Mouse (Mus musculus): ENCODE results near the gene Cdc37l1. TPM values are rescaled to one million over a fixed set of nuclear protein-coding genes. Genes with fewer than 3 reads are reported as not detected.

The Cdc37l1 gene
- 29.3 and 42.7 TPM in 2 replicates for polyA plus RNA-seq (2012; rRNA removed)

DNA sequence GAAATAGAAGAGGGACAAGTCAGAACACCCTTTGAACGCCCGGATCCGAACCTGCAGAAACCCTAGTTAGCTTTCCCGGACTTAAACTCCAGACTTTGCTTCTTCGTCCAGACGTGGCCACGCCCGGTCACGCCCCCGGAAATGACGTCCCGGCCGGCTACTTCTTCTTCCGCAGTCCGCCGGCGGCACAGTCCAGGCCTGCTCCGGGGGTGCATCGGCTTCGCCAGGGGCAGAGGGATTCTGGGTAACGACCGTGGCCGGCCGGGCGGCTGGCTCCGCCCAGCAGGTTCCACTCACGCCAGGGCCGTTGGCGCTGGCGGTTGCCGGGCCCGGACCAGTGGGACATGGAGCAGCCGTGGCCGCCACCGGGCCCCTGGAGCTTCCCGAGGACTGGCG lies at the start of gene Cdc37l1:
Gene Cdc37l1 (plus strand): TSS at position 159 of the 396 bp plus-strand sequence.

DNA sequence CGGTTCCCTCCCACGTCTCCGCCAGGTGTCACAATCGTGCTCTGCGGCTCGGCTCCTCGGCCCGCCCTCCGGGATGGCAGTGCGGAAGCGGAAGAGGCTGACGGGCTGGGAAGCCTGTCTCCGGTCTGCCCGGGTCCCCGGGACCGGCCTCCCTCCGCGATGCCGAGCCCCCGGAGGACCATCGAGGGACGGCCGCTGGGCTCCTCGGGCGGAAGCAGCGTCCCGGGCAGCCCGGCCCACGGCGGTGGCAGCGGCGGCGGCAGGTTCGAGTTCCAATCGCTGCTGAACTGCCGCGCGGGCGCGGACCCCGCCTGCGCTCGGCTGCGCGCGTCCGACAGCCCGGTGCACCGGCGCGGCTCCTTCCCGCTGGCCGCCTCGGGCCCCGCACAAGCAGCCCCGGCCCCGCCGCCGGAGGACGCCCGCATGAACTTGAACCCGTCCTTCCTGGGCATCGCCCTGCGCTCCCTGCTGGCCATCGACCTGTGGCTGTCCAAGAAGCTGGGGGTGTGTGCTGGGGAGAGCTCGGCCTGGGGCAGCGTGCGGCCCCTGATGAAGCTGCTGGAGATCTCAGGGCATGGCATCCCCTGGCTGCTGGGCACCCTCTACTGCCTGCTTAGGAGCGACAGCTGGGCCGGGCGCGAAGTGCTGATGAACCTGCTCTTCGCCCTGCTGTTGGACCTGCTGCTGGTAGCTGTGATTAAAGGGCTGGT lies 26.2 kb upstream of the Cdc37l1 start, which contains the start of gene Plpp6:
Gene Plpp6 (plus strand): TSS at position 112 of the 710 bp plus-strand sequence.

DNA sequence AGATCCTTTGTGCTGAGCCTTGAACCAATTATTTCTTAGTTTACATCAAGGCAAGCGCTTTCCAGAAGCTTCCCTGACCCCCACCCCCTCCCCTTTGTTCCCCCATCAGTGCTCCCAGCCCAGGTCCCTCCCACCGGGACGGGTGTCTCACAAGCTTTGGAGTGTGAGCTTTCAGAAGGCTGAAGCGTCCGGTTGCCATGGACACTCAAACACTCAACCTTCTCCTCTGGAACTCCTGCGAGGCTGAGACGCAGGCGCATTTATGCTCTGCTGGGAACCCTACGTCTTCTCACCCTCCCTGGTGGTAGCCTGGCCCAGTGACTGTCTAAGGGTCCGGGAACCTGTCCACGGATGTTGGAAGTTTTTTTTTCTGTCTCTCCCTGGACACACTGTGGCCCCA lies 22.5 kb upstream of the Cdc37l1 start, which contains the start of gene 4430402I18Rik:
Gene 4430402I18Rik (minus strand): TSS at position 149 of the 400 bp plus-strand sequence.

DNA sequence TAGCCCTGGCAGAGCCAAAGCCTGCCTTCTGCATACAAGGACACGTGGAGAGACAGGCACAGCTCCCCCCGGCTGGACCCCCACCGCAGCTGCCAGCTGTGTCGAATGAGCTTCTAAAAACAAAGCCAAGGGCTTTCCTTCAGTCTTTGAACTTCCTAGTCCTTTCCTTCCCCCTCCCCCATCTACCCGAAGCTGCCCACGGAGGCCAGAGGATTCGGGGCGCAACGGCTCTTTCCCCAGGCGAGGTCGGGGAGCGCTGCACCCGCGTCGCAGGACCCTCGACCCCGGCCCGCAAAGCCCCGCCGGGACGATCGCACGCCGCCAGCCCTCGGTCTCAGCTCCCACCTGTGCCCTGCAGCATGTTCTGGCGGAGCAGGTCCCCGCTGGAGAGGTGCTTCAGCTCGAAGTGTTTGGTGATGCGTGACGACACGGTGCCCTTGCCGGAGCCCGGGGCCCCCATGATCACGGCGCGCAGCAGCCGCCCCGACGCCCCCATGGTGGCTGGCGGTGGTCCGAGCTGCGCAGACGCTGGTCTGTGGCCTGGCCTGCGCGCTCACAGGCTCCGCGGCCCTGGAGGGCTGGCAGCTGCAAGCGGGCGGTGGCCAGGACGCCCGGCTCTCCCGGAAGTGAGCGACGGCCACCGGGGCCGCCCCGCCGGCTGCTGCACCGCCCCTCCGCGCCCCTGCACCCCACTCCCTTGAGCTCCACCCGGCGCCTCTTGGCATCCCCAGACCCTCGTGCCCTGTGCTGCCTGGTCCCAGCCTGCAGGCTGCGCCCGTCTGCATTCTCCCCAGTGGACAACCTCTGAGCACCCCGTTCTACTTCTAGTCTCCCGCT lies 57.4 kb downstream of the Cdc37l1 start, which contains the start of gene Ak3:
Gene Ak3 (minus strand): TSS at position 628 of the 837 bp plus-strand sequence.

Other genes starting within 250 kb of the Cdc37l1 start
- 0.86 and 0.95 TPM in 2 replicates for gene Slc1a1, start 155.3 kb upstream of the Cdc37l1 start, polyA plus RNA-seq (2012; rRNA removed)
- 5.0 and 5.1 TPM in 2 replicates for gene Plpp6, start 26.4 kb upstream of the Cdc37l1 start, polyA plus RNA-seq (2012; rRNA removed)
- 0.43 and 0.97 TPM in 2 replicates for gene 4430402I18Rik, start 22.6 kb upstream of the Cdc37l1 start, polyA plus RNA-seq (2012; rRNA removed)
- gene Ak3, start 57.6 kb downstream of the Cdc37l1 start, polyA plus RNA-seq (2012; rRNA removed) = 24.7 and 36.3 TPM in 2 replicates
- gene Rcl1, start 111.0 kb downstream of the Cdc37l1 start, polyA plus RNA-seq (2012; rRNA removed) = 30.8 and 32.9 TPM in 2 replicates

Data from central nervous system, embryonic 11.5 days (tissue).